Mouse (Mus musculus) MEL (cell line): ENCODE results near the gene Cog7. TPM values are rescaled to one million over a fixed set of nuclear protein-coding genes. Genes with fewer than 3 reads are reported as not detected.

ENCODE experiments used
- DNase-seq: peaks from one replicate; pipeline ENCODE4 v3.0.0; 2011; ENCODE audit warnings: low read depth, low spot score
- H3K27ac ChIP-seq: 2 replicates; pipeline ENCODE4 v1.5.1; 2012; ENCODE audit warnings: low read depth, mild to moderate bottlenecking, control low read depth, low read length, moderate library complexity; ENCODE audit not compliant: control insufficient read depth
- H3K27me3 ChIP-seq, 2 experiments: fragments of 150-350 bp in 1 of 2; sonication (generic) in 1 of 2; 2 replicates each; pipeline ENCODE4 v1.6.1; 2012; ENCODE audit warnings: low read length in 2 of 2, mild to moderate bottlenecking in 2 of 2, improper control_type of control experiment in 1 of 2, moderate library complexity in 1 of 2; ENCODE audit not compliant: insufficient read depth in 2 of 2, control insufficient read depth in 1 of 2
- H3K36me3 ChIP-seq, 2 experiments: 2 replicates each; pipeline ENCODE4 v1.6.1; 2012 to 2014; ENCODE audit warnings: low read length in 2 of 2, improper control_type of control experiment in 1 of 2, inconsistent platforms in 1 of 2, mild to moderate bottlenecking in 1 of 2; ENCODE audit not compliant: insufficient read depth in 2 of 2, control insufficient read depth in 1 of 2
- H3K4me1 ChIP-seq, 2 experiments: fragments of 150-350 bp in 1 of 2; sonication (generic) in 1 of 2; 2 replicates each; pipeline ENCODE4 v1.6.1; 2012; ENCODE audit warnings: low read length in 2 of 2, improper control_type of control experiment in 1 of 2, mild to moderate bottlenecking in 1 of 2; ENCODE audit not compliant: insufficient read depth in 2 of 2, control insufficient read depth in 1 of 2
- H3K4me3 ChIP-seq, 2 experiments: fragments of 150-350 bp in 1 of 2; sonication (generic) in 1 of 2; 2 replicates each; pipeline ENCODE4 v1.5.1; 2012; ENCODE audit warnings: low read depth in 2 of 2, low read length in 2 of 2, mild to moderate bottlenecking in 2 of 2, moderate library complexity in 2 of 2, control low read depth in 1 of 2, improper control_type of control experiment in 1 of 2; ENCODE audit not compliant: control insufficient read depth in 1 of 2, insufficient read depth in 1 of 2
- H3K79me2 ChIP-seq: 2 replicates; pipeline ENCODE4 v1.6.1; 2012; ENCODE audit warnings: mild to moderate bottlenecking, low read length, moderate library complexity; ENCODE audit not compliant: control insufficient read depth, poor library complexity, insufficient read depth
- H3K9ac ChIP-seq: 2 replicates; pipeline ENCODE4 v1.6.1; 2012; ENCODE audit warnings: low read depth, mild to moderate bottlenecking, control low read depth, low read length, moderate library complexity; ENCODE audit not compliant: control insufficient read depth, poor library complexity, severe bottlenecking
- H3K9me3 ChIP-seq: fragments of 150-350 bp; sonication (generic); replicated peaks from 2 replicates; pipeline ENCODE4 v1.6.1; 2012; ENCODE audit warnings: mild to moderate bottlenecking, low read length, improper control_type of control experiment, moderate library complexity; ENCODE audit not compliant: insufficient read depth
- CHD1 ChIP-seq: IDR thresholded peaks from 2 replicates; pipeline ENCODE4 v1.6.1; 2012; ENCODE audit warnings: low read depth, mild to moderate bottlenecking, inconsistent platforms, low read length, improper control_type of control experiment
- CHD2 ChIP-seq: IDR thresholded peaks from 2 replicates; pipeline ENCODE4 v1.6.1; 2011; ENCODE audit warnings: low read length, improper control_type of control experiment
- CTCF ChIP-seq, 3 experiments: IDR thresholded peaks in 2 of 3; conservative IDR thresholded peaks in 1 of 3; 2 replicates each; pipeline ENCODE4 v1.5.1; 2011 to 2012; ENCODE audit warnings: low read length in 3 of 3, low read depth in 2 of 3, mild to moderate bottlenecking in 2 of 3, improper control_type of control experiment in 1 of 3, inconsistent platforms in 1 of 3, mixed read lengths in 1 of 3, moderate library complexity in 1 of 3; ENCODE audit not compliant: control insufficient read depth in 1 of 3, insufficient read depth in 1 of 3, poor library complexity in 1 of 3, severe bottlenecking in 1 of 3
- E2F4 ChIP-seq: IDR thresholded peaks from 2 replicates; pipeline ENCODE4 v1.6.1; 2011; ENCODE audit warnings: low read depth, low read length, improper control_type of control experiment, borderline replicate concordance
- ELF1 ChIP-seq: IDR thresholded peaks from 2 replicates; pipeline ENCODE4 v1.6.1; 2014; ENCODE audit warnings: low read depth, mild to moderate bottlenecking, inconsistent platforms, low read length, improper control_type of control experiment, moderate library complexity
- EP300 ChIP-seq, 2 experiments: IDR thresholded peaks; 2 replicates each; pipeline ENCODE4 v1.6.1; 2011; ENCODE audit warnings: improper control_type of control experiment in 2 of 2, low read length in 2 of 2, low read depth in 1 of 2, mild to moderate bottlenecking in 1 of 2
- ETS1 ChIP-seq: IDR thresholded peaks from 2 replicates; pipeline ENCODE4 v1.6.1; 2012; ENCODE audit warnings: low read depth, mild to moderate bottlenecking, inconsistent platforms, low read length, improper control_type of control experiment, moderate library complexity
- GABPA ChIP-seq: IDR thresholded peaks from 2 replicates; pipeline ENCODE4 v1.6.1; 2012; ENCODE audit warnings: low read depth, mild to moderate bottlenecking, inconsistent platforms, low read length, improper control_type of control experiment, moderate library complexity
- GATA1 ChIP-seq: IDR thresholded peaks from 2 replicates; pipeline ENCODE4 v1.6.1; 2011; ENCODE audit warnings: low read depth, low read length, improper control_type of control experiment
- HCFC1 ChIP-seq: IDR thresholded peaks from 2 replicates; pipeline ENCODE4 v1.6.1; 2012; ENCODE audit warnings: low read depth, mild to moderate bottlenecking, inconsistent platforms, low read length, improper control_type of control experiment, moderate library complexity
- JUND ChIP-seq: IDR thresholded peaks from 2 replicates; pipeline ENCODE4 v1.6.1; 2011; ENCODE audit warnings: low read depth, mild to moderate bottlenecking, improper control_type of control experiment, low read length
- MAX ChIP-seq: IDR thresholded peaks from 2 replicates; pipeline ENCODE4 v1.6.1; 2011; ENCODE audit warnings: low read length, improper control_type of control experiment
- MXI1 ChIP-seq: IDR thresholded peaks from 2 replicates; pipeline ENCODE4 v1.6.1; 2011; ENCODE audit warnings: mild to moderate bottlenecking, low read depth, low read length, improper control_type of control experiment
- MYC ChIP-seq: IDR thresholded peaks from 2 replicates; pipeline ENCODE4 v1.6.1; 2011; ENCODE audit warnings: low read depth, mild to moderate bottlenecking, low read length, improper control_type of control experiment, moderate library complexity
- NELFE ChIP-seq: IDR thresholded peaks from 2 replicates; pipeline ENCODE4 v1.6.1; 2011; ENCODE audit warnings: low read depth, low read length, improper control_type of control experiment
- NRF1 ChIP-seq: IDR thresholded peaks from 2 replicates; pipeline ENCODE4 v1.6.1; 2014; ENCODE audit warnings: low read depth, mild to moderate bottlenecking, inconsistent platforms, low read length, improper control_type of control experiment, moderate library complexity; ENCODE audit not compliant: poor library complexity, insufficient read depth, severe bottlenecking
- RAD21 ChIP-seq: IDR thresholded peaks from 2 replicates; pipeline ENCODE4 v1.6.1; 2011; ENCODE audit warnings: mild to moderate bottlenecking, low read depth, low read length, improper control_type of control experiment
- RCOR1 ChIP-seq: IDR thresholded peaks from 2 replicates; pipeline ENCODE4 v1.6.1; 2012; ENCODE audit warnings: low read depth, mild to moderate bottlenecking, inconsistent platforms, low read length, improper control_type of control experiment
- SIN3A ChIP-seq: IDR thresholded peaks from 2 replicates; pipeline ENCODE4 v1.6.1; 2012; ENCODE audit warnings: low read length, improper control_type of control experiment, inconsistent platforms
- TAL1 ChIP-seq: IDR thresholded peaks from 2 replicates; pipeline ENCODE4 v1.6.1; 2012; ENCODE audit warnings: mild to moderate bottlenecking, inconsistent platforms, low read length, moderate library complexity, mixed read lengths
- TCF12 ChIP-seq: IDR thresholded peaks from 2 replicates; pipeline ENCODE4 v1.6.1; 2014; ENCODE audit warnings: low read depth, mild to moderate bottlenecking, inconsistent platforms, low read length, improper control_type of control experiment, moderate library complexity
- UBTF ChIP-seq: IDR thresholded peaks from 2 replicates; pipeline ENCODE4 v1.6.1; 2012; ENCODE audit warnings: low read depth, mild to moderate bottlenecking, inconsistent platforms, low read length, improper control_type of control experiment, moderate library complexity, borderline replicate concordance; ENCODE audit not compliant: insufficient read depth
- USF1 ChIP-seq: IDR thresholded peaks from 2 replicates; pipeline ENCODE4 v1.6.1; 2014; ENCODE audit warnings: low read depth, mild to moderate bottlenecking, inconsistent platforms, low read length, improper control_type of control experiment, moderate library complexity
- ZKSCAN1 ChIP-seq: IDR thresholded peaks from 2 replicates; pipeline ENCODE4 v1.6.1; 2012; ENCODE audit warnings: low read depth, mild to moderate bottlenecking, inconsistent platforms, low read length, improper control_type of control experiment, moderate library complexity
- ZMIZ1 ChIP-seq: IDR thresholded peaks from 2 replicates; pipeline ENCODE4 v1.6.1; 2012; ENCODE audit warnings: low read depth, mild to moderate bottlenecking, inconsistent platforms, low read length, improper control_type of control experiment, moderate library complexity
- ZNF384 ChIP-seq: IDR thresholded peaks from 2 replicates; pipeline ENCODE4 v1.6.1; 2012; ENCODE audit warnings: low read depth, mild to moderate bottlenecking, inconsistent platforms, low read length, improper control_type of control experiment
- polyA plus RNA-seq, 2 experiments: library from polyadenylated mRNA; stranded (reverse) in 1 of 2; unstranded in 1 of 2; fragments of >175 nt in 1 of 2; fragments of >200 nt in 1 of 2; gene quantifications; 2 replicates each; pipeline versions ENCODE4 v1.2.1 to v1.2.4; 2012; ENCODE audit warnings: low replicate concordance in 2 of 2, low read depth in 1 of 2; ENCODE audit not compliant: insufficient read length in 2 of 2, insufficient read depth in 1 of 2, missing spikeins in 1 of 2
- total RNA-seq: library from RNA; depleted of rRNA; stranded (reverse); fragments of 300-350 nt; gene quantifications from 2 replicates; pipeline ENCODE4 v1.2.3, GENCODE M21; 2012

The Cog7 gene
- total and polyA plus RNA-seq, 3 experiments: 17.1 to 21.2 TPM; not detected in 1

- Histone ChIP-seq H3K79me2 (no peaks in the 10 kb centered on the region), H3K9me3 (no peaks in the 10 kb centered on the region), H3K4me3 (no peak overlapping the region), H3K36me3 (peaks cover 0 to 2% of the 10 kb centered on the region in 2 experiments; a peak in 2 of 4 replicates), H3K27me3 (no peaks in the 10 kb centered on the region), H3K4me1 (peaks cover 0 to 6% of the 10 kb centered on the region in 2 experiments; a peak in 1 of 4 replicates), H3K9ac (no peak overlapping the region), H3K27ac (no peak overlapping the region)
- TF ChIP-seq TAL1 (no peak), RAD21 (no peak), HCFC1 (no peak), JUND (no peak), ZMIZ1 (no peak), ETS1 (no peak), ELF1 (no peak), ZKSCAN1 (no peak), CTCF (IDR thresholded peaks at IDR 0.05 in 2 of 3, conservative IDR thresholded peaks at IDR 0.05 in 1 of 3; ENCODE audit: control insufficient read depth in 1 of 3, insufficient read depth in 1 of 3, low read depth in 2 of 3, low read length in 3 of 3, poor library complexity in 1 of 3, severe bottlenecking in 1 of 3) (no peak), MYC (no peak), MAX (no peak), USF1 (no peak), ZNF384 (no peak), NELFE (no peak), SIN3A (no peak), UBTF (no peak), GABPA (no peak), RCOR1 (no peak), NRF1 (no peak), GATA1 (no peak)
- DNase-seq: no peak
Measured at GRCm38 (mm10) chr7:121947513-121947912, 34.0 kb downstream of the Cog7 start.

- H3K36me3 ChIP-seq: peaks cover 0 to 2% of the 10 kb centered on the region in 2 experiments; a peak in 2 of 4 replicates
- TF ChIP-seq CHD2 (no peak), RCOR1 (no peak), NELFE (no peak), MXI1 (no peak), USF1 (no peak), MYC (no peak), E2F4 (no peak), CHD1 (no peak), EP300 (IDR thresholded peaks at IDR 0.05; ENCODE audit: low read depth in 1 of 2, low read length in 2 of 2) (no peak), RAD21 (no peak), TCF12 (no peak), CTCF (IDR thresholded peaks at IDR 0.05 in 2 of 3, conservative IDR thresholded peaks at IDR 0.05 in 1 of 3; ENCODE audit: control insufficient read depth in 1 of 3, insufficient read depth in 1 of 3, low read depth in 2 of 3, low read length in 3 of 3, poor library complexity in 1 of 3, severe bottlenecking in 1 of 3) (no peak)
- no peak for DNase-seq
- no peaks in the 10 kb centered on the region for H3K27me3 ChIP-seq
- H3K4me1 ChIP-seq: peaks cover 0 to 6% of the 10 kb centered on the region in 2 experiments; a peak in 1 of 4 replicates
- no peaks in the 10 kb centered on the region for H3K9me3 ChIP-seq
- no peak overlapping the region for H3K27ac ChIP-seq
- no peak overlapping the region for H3K9ac ChIP-seq
- H3K79me2 ChIP-seq: no peaks in the 10 kb centered on the region
- no peak overlapping the region for H3K4me3 ChIP-seq
Measured at GRCm38 (mm10) chr7:121946196-121946595, 35.3 kb downstream of the Cog7 start.
